Mouse (Mus musculus) activated CD4-positive, CD25-positive, alpha-beta regulatory T cell, adult 4 months (primary cell): ENCODE results near the gene Ubash3b. TPM values are rescaled to one million over a fixed set of nuclear protein-coding genes. Genes with fewer than 3 reads are reported as not detected.

Source experiments
- ATAC-seq: one replicate; pipeline ENCODE4 v1.8.0; 2017
- polyA plus RNA-seq, 2 experiments: library from polyadenylated mRNA; unstranded; fragments of 100-300 nt; shearing (Covaris generic); gene quantifications; one replicate each; pipeline ENCODE4 v1.2.1; 2017

Ubash3b gene
- polyA plus RNA-seq, 2 experiments from 2014 or later: 18.3 to 25.0 TPM

DNA sequence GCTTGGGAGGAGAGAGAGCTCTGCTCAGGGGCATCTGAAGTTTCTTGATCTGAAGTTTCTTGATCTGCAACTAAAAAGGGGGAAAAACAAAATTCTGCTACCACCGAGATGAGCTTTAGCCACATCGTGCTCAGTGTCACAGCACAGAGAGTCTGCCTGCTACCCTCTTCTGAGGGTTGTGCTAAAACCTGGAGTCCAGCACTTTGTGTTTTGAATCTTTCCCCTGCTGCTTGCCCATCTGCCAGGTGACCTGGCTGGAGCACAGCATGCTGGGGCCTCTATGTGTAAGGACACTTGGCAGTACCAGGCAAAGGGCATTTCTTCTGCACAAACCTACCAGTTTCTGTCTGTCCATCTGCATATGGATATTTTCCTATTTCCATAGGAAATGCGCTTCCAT is 177.2 kb downstream of the Ubash3b start:
- ATAC-seq: no peak

DNA sequence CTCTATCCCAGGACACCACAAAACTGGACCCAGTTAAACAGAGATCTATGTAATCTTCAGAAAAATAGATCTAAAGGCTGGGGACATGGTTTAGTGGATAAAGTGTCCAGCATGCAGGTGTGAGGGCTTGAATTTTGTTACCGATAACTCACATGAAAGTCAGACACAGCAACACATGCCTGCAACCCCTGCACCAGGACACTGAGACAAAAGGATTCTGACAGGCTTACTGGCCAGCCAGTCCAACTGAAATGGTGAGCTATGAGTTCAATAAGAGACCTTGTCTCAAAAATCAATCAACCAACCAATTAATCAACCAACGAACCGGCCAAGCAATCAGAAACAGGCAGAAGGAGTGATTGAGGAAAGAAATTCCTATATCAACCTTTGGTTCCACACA is 177.7 kb downstream of the Ubash3b start:
- ATAC-seq: no peak

DNA sequence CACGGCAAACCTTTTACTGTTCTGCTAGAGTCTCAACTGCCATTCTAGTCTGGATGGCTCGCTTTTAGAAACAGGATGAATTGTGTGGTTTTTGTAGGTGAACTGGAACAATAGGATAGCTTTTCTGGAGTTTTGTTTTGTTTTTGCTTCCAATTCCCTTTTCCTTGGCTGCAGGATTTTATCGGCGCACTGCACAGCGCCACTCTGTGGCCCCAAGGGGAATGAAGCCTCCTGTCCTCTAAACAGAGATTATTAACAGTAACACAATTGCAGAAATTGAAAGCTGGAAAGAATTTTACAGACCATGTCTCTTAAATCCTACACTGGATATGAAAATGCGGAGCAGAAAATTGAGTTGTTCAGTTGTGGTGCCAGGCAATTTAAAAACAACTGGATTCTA is 179.0 kb downstream of the Ubash3b start:
- ATAC-seq: no peak

DNA sequence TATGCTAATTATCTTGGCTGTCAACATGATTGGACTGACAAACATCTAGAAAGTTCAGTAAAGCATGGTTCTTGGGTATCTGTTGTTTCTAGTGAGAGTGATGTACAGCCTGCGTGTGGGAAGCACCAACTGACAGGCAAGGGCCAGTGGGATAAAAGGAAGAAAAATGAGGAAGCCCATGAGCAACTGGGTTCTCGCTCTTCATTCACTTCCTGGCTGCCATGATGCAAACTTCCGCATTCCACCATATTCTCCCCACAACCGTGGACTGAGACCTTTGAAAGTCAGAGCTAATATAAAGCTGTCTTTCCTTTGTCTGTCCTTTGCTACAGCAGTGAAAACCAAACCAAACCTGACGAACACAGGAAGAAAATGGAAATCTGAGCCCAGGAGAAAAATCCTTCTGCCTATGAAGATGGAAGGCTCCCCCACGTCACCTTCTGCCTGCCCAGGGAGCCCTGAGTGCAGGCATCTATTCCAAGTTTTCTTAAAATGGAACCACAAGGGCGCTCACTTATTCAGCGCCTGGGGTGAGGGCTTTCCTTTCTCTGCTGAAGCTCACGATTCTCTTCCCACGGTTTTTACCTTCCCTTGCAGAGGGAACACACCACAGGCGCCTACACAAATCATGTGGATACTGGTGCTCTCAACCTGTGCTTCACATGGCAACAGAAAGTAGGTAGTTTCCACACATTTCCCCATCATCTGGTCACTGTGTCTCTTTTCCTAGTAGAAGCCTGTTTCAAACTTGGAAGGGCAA is 187.3 kb downstream of the Ubash3b start:
- no peak for ATAC-seq

DNA sequence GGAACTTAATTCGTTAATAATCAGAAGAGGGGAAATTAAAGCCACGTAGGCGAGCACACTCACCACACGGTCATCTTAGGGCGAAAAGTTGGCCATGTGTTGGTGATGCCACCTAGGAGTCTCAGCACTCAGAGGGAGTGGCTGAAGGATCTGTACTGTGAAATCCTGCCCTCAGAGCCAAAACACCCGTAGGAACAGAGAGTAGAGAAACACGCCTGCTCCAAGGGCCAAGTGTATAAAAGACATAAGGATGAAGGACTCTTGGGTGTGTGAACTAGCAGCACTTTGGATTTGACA is 197.1 kb downstream of the Ubash3b start:
- ATAC-seq: no peak

DNA sequence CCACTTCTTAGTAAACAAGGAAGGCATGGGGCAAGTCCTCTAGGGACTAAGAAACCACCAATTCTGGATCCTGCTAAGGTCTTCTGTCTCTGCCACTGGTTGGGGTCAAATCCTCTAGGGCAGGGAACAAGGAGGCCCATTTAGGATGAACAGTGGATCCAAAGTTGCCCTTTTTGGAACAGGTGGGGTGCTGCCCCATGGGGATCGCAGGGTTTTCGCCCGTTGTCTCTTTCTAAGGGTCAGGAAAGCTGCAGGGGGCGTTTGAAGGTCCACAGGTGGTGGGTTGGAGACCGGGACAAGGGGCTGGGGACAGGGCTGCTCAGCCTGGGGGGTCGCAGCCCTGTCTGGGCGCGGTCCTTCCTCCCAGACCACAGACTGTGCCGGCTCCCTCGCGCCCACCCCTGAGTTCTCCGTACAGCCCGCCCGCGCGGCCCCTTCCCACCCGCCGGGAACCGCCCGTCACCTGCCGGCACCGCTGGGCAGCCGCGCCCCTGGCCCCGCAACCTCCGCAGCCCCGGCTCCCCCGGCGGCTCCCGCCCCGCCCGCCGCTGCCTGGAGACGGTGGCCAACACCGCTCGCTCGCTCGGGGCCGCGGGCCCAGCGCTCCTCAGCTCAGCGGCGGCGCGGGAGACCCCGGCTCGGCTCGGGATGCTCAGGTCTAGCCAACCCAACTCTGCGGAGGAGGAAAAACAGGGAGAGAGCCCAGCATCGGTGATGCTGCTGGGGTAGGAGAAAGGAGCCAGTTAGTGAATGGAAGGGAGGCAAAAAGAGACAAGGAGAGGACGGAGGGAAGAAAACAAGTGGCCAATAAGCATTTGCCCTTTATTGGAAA is 197.7 kb downstream of the Ubash3b start, which contains the start of gene Jhy:
Gene Jhy, minus strand, starts transcription at position 533 of the 832 bp plus-strand sequence.
- no peak for ATAC-seq

DNA sequence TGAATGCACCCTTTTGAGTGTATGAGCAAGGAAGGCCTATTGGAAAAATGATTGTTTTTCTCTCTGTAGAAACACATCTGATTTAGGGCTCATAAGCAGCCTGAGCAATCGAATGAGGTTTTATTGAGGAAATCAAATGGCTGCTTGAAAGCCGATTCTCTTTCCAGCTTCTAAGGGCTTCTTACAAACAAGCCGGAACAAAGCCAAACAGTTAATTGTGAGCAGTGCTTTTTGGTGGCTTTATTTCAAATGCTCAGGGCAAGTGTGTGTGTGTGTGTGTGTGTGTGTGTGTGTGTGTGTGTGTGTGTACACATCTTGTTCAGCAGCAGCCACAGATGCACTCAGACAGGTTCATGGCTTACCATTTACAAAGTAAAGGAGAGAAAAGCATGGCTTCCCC is 200.1 kb downstream of the Ubash3b start:
- ATAC-seq: no peak

Other genes with a start within 250 kb of the Ubash3b start
- not detected for gene Jhy, start 197.6 kb downstream of the Ubash3b start, polyA plus RNA-seq
- 1 to 10 TPM; 1.2 to 2.7 TPM for gene Crtam, start 157.1 kb downstream of the Ubash3b start, polyA plus RNA-seq